Mouse (Mus musculus): ENCODE results near the gene Anapc4. TPM values are rescaled to one million over a fixed set of nuclear protein-coding genes. Genes with fewer than 3 reads are reported as not detected.
A peak's percentile ranks its signal among the peaks of the same experiment; 100 is the strongest.

Gene Anapc4
- polyA plus RNA-seq, 2 experiments from 2014 or later = 68.8 to 78.4 TPM

- ATAC-seq = no peak
These were observed 35.3 kb downstream of the Anapc4 start for GRCm38 (mm10) chr5:52868918-52869703.

- no peak for ATAC-seq
These were observed 37.6 kb downstream of the Anapc4 start for GRCm38 (mm10) chr5:52871461-52871860.

- no peak for ATAC-seq
These were observed 38.2 kb downstream of the Anapc4 start for GRCm38 (mm10) chr5:52871986-52872385.

GRCm38 (mm10) chr5:52878847-52879246, 45.0 kb downstream of the Anapc4 start:
- peak; percentile 72 for ATAC-seq

GRCm38 (mm10) chr5:52879926-52880325, 46.1 kb downstream of the Anapc4 start:
- ATAC-seq = no peak

- ATAC-seq = no peak
These were observed 48.6 kb downstream of the Anapc4 start for GRCm38 (mm10) chr5:52882446-52882845.

GRCm38 (mm10) chr5:52887085-52887484, 53.3 kb downstream of the Anapc4 start:
- peak; percentile 63 for ATAC-seq

GRCm38 (mm10) chr5:52889919-52890318, 56.1 kb downstream of the Anapc4 start:
- no peak for ATAC-seq

GRCm38 (mm10) chr5:52891949-52892835, 58.4 kb downstream of the Anapc4 start:
- no peak for ATAC-seq

- no peak for ATAC-seq
These were observed 60.1 kb downstream of the Anapc4 start for GRCm38 (mm10) chr5:52893938-52894337.

- ATAC-seq = no peak
These were observed 70.4 kb downstream of the Anapc4 start for GRCm38 (mm10) chr5:52904246-52904645.

- no peak for ATAC-seq
These were observed 70.9 kb downstream of the Anapc4 start for GRCm38 (mm10) chr5:52904671-52905070.

GRCm38 (mm10) chr5:52908246-52908645, 74.4 kb downstream of the Anapc4 start:
- ATAC-seq = no peak

- peak; percentile 89 for ATAC-seq
These were observed 76.4 kb downstream of the Anapc4 start for GRCm38 (mm10) chr5:52910159-52910591.

GRCm38 (mm10) chr5:52911286-52911870, 77.6 kb downstream of the Anapc4 start:
- ATAC-seq = no peak

- no peak for ATAC-seq
These were observed 79.9 kb downstream of the Anapc4 start for GRCm38 (mm10) chr5:52913711-52914110.

GRCm38 (mm10) chr5:52916186-52916585, 82.4 kb downstream of the Anapc4 start:
- no peak for ATAC-seq

Other genes starting within 250 kb of the Anapc4 start
- gene Sepsecs, start 164.3 kb upstream of the Anapc4 start, polyA plus RNA-seq (2017; shearing (Covaris generic)) = 1 to 10 TPM; 4.1 to 4.4 TPM
- 1 to 10 TPM; 1.3 to 1.5 TPM for gene Pi4k2b, start 92.4 kb upstream of the Anapc4 start, polyA plus RNA-seq (2017; shearing (Covaris generic))
- 10 to 100 TPM; 10.2 to 12.4 TPM for gene Zcchc4, start 58.6 kb upstream of the Anapc4 start, polyA plus RNA-seq (2017; shearing (Covaris generic))
- not detected for gene Slc34a2, start 204.1 kb downstream of the Anapc4 start, polyA plus RNA-seq (2017; shearing (Covaris generic))

Data from activated CD4-positive, CD25-positive, alpha-beta regulatory T cell, adult 4 months (primary cell).